Mouse (Mus musculus): Measurements from ENCODE around the gene Pof1b. TPM values are rescaled to one million over a fixed set of nuclear protein-coding genes. Genes with fewer than 3 reads are reported as not detected.

Gene Pof1b
- 0.17 and 0.24 TPM in 2 replicates for polyA plus RNA-seq (2016; fragmentation: Nextera tagmentation; extraction: Ambion mirVana)

DNA sequence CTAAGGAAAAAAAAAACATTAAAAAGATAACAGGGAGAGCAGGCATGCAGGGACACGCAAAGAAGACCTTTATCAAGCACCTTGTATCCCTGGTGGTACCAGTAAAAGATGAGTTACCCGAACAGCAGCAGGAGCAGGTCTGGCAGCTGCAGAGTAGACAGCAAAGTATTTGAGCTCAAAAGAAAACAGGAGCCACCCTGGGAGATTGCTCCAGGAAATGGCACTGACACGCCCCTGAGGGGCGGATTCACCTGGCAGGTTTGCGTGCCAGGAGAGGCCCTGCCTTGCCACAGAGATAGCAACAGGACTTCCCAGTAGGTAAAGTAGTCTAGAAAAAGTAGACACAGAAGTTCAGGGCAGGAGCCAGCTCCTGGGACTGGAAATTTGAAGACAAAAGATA is at the start of gene Pof1b:
Gene Pof1b (minus strand): TSS at position 144 of the 400 bp plus-strand sequence.
- ATAC-seq (ENCODE audit: low FRiP score, low read depth): no peak
- Histone ChIP-seq H3K4me1 (no peaks in the 10 kb centered on the region), H3K27ac (replicated peaks) (no peak within 1 kb of the TSS), H3K9ac (replicated peaks) (no peak within 1 kb of the TSS), H3K9me3 (no peaks in the 10 kb centered on the region), H3K4me2 (replicated peaks) (no peak within 1 kb of the TSS), H3K4me3 (no peak within 1 kb of the TSS), H3K36me3 (no peaks in the 10 kb centered on the region), H3K27me3 (no peaks in the 10 kb centered on the region)
- 73% methylated on average over 5 of the region's 5 CpGs for WGBS

DNA sequence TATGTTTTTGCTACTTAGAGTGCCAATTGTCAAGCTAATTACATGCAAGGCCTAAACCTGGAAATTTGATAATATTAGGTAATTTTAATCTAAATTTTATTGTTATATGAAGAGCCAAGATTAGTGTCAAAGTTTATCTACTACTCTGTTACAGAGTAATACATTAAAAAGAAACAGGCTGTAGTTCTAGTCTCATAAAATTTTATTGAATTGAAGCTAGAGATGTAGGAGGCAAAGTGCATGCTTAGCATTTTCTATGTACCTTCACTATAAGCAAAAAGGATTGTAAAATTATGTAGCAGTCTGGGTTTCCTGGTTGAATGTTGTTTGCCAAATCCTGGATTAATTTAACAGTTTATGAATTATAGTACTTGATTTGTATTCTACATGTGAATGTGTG is 18.1 kb upstream of the Pof1b start:
- H3K4me2 ChIP-seq (replicated peaks): no peak overlapping the region
- ATAC-seq (ENCODE audit: low FRiP score, low read depth): no peak
- no peaks in the 10 kb centered on the region for H3K9me3 ChIP-seq
- H3K9ac ChIP-seq (replicated peaks): no peak overlapping the region
- no peaks in the 10 kb centered on the region for H3K4me1 ChIP-seq
- no peaks in the 10 kb centered on the region for H3K36me3 ChIP-seq
- no peak overlapping the region for H3K4me3 ChIP-seq
- H3K27me3 ChIP-seq: no peaks in the 10 kb centered on the region
- H3K27ac ChIP-seq (replicated peaks): no peak overlapping the region

DNA sequence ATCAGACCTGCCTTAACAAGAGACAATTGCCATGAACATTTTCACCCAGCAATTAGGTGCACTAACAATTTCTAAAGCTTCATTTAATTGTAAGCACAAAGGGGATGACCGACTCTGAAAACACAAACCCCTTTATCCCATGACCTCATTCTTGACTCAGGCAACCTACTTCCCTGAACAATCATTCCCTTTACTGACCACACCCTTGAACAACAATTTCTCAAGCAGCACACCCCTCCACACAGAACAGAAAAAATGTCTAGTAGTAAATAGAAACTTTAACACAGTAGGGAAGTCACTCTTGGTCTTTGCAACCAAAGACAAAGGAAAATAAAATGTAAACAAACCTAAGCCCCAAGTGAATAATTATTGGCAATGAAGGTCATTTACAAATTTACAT is 4.1 kb downstream of the Pof1b start:
- no peak for ATAC-seq (ENCODE audit: low FRiP score, low read depth)
- no peak overlapping the region for H3K4me2 ChIP-seq (replicated peaks)
- H3K9ac ChIP-seq (replicated peaks): no peak overlapping the region
- H3K4me3 ChIP-seq: no peak overlapping the region
- 71% methylated on average over 1 of the region's 1 CpGs for WGBS
- no peaks in the 10 kb centered on the region for H3K9me3 ChIP-seq
- no peaks in the 10 kb centered on the region for H3K4me1 ChIP-seq
- no peaks in the 10 kb centered on the region for H3K27me3 ChIP-seq
- H3K36me3 ChIP-seq: no peaks in the 10 kb centered on the region
- no peak overlapping the region for H3K27ac ChIP-seq (replicated peaks)

DNA sequence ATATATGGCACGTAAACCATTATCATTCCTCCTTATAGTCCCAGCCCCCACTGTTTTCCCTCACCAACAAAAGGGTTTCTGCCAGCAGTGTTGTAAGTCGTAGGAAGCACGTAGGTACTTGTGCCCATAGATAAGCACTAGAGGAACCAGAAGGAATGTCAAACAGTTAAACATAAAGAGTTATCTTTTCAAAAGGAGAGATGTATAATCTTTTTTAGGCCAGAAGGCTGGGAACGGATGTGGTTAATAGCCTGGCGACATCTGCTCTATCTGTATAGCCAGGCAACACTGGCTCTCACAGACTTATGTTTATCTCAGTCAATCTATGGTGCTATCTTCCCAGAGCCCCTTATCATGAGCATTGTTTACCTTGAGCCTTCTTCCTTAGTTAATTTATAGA is 17.8 kb downstream of the Pof1b start:
- Histone ChIP-seq H3K4me1 (no peaks in the 10 kb centered on the region), H3K27me3 (no peaks in the 10 kb centered on the region), H3K36me3 (no peaks in the 10 kb centered on the region), H3K27ac (replicated peaks) (no peak overlapping the region), H3K4me2 (replicated peaks) (no peak overlapping the region), H3K9me3 (no peaks in the 10 kb centered on the region), H3K4me3 (no peak overlapping the region), H3K9ac (replicated peaks) (no peak overlapping the region)
- 75% methylated on average over 5 of the region's 5 CpGs for WGBS
- no peak for ATAC-seq (ENCODE audit: low FRiP score, low read depth)

DNA sequence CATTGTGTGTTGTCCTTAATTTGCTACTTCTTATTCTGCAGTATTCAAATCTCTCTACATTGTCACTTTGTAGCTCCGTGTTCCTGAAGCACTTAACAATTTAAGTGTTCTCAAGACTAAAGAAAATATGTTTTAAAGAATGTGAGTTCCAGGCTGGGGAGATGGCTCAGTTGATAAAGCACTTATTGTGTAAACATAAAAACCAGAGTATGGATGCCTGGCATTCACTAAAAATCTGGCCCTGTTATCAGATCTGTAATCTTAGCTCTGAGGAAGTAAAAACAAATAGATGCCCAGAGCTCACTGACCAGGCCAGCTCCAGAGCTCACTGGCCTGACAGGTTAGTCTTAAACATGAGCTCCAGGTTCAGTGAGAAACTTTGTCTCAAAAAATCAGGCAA is 22.9 kb downstream of the Pof1b start:
- Histone ChIP-seq H3K27me3 (no peaks in the 10 kb centered on the region), H3K27ac (replicated peaks) (no peak overlapping the region), H3K4me3 (no peak overlapping the region), H3K4me1 (no peaks in the 10 kb centered on the region), H3K4me2 (replicated peaks) (no peak overlapping the region), H3K36me3 (no peaks in the 10 kb centered on the region), H3K9ac (replicated peaks) (no peak overlapping the region), H3K9me3 (no peaks in the 10 kb centered on the region)
- no peak for ATAC-seq (ENCODE audit: low FRiP score, low read depth)
- WGBS: 74% methylated on average over 1 of the region's 1 CpGs

DNA sequence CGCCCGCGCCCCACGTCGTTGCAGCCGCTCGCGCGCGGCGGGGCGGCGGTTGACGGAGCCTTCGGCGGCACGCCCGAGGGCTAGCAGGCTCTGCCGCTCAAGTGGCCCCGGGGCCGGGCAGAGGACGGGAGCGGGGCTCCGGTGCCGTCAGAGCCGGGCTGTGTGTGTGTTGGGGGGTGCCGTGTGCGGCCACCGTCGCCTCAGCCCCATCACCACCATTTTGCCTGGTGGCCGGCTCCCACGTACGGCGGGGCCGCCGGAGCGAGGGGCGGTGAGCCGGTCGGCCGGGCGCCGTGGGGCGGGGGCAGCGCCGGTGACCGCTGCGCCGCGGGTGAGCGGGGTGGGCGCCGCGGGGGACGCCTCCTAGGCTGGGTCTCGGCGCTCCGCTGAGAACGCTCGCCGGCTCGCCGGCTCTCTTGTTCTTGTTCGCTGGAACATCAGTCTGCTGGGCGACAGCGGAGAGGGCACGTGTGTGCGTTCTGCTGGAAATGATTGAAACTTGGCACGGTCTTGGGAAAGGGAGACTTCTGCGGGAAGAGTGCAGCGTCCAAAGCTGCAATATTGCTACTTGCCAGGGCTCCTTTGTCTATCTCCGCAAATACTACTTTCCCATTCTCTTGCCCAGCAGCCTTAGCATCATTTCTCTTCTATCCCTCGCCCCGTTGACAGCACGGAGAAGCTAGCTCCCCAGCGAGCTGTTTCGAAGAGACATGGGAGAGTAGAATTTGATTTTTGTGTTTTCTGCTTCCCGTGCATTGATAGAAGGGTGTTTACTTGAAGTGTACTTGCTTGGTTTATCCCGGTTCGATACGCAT is 96.9 kb downstream of the Pof1b start:
- peak overlapping the region; percentile 46 for H3K4me2 ChIP-seq (replicated peaks)
- peak overlapping the region; percentile 83 for H3K9ac ChIP-seq (replicated peaks)
- no peaks in the 10 kb centered on the region for H3K4me1 ChIP-seq
- H3K9me3 ChIP-seq: no peaks in the 10 kb centered on the region
- H3K36me3 ChIP-seq: no peaks in the 10 kb centered on the region
- ATAC-seq (ENCODE audit: low FRiP score, low read depth): peak; percentile 72
- peak overlapping the region; percentile 65 for H3K4me3 ChIP-seq
- H3K27ac ChIP-seq (replicated peaks): peak overlapping the region; percentile 90
- WGBS: 27% methylated on average over 58 of the region's 81 CpGs
- no peaks in the 10 kb centered on the region for H3K27me3 ChIP-seq

DNA sequence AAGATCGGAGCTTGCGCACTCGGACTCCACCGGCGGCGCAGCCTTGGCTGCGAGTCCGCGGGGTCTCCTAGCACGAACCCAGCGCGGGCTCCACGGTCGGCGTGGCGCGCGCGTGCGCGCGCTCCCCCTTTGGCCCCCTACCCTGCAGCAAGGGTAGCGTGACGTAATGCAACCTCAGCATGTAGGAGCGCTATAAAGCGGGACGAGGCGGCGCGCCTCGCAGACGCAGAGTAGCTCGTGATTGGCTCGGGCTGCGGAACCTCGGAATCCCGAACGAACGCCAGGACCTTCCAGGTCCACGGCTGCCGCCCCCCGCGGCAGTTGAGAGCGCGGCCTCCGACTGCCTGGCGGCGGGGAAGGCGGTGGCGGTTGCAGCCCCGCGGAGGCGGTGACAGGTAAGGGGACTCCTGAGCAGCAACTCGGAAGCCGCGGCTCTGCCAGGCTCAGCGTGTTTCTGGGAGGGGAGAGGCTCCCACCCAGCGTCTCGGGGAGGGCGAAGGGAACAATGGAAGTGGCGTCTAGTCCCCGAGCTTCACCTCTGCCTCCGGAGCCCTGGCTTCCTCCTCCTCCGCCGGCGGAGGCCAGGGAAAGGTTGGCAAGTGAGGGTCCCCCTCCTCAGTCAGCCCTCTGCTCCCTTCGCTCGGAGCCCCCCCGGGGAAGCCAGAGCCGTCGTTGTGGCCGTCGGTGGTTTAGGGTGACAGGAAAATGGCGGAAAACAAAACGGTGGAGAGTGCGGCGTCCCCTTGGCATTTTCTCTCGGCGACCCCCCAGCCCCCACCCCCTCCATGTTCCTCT is 97.7 kb downstream of the Pof1b start, which contains the start of gene Zfp711:
Gene Zfp711 (plus strand): TSS at position 16 of the 795 bp plus-strand sequence.
- peak within 1 kb of the TSS; percentile 65 for H3K4me3 ChIP-seq
- H3K4me1 ChIP-seq: no peaks in the 10 kb centered on the region
- ATAC-seq (ENCODE audit: low FRiP score, low read depth): peak; percentile 98
- no peaks in the 10 kb centered on the region for H3K27me3 ChIP-seq
- H3K9me3 ChIP-seq: no peaks in the 10 kb centered on the region
- peak within 1 kb of the TSS; percentile 46 for H3K4me2 ChIP-seq (replicated peaks)
- peak within 1 kb of the TSS; percentile 83 for H3K9ac ChIP-seq (replicated peaks)
- H3K27ac ChIP-seq (replicated peaks): peak within 1 kb of the TSS; percentile 90
- no peaks in the 10 kb centered on the region for H3K36me3 ChIP-seq
- 26% methylated on average over 62 of the region's 79 CpGs for WGBS

Other genes with a start within 250 kb of the Pof1b start
- gene 2010106E10Rik, start 203.4 kb downstream of the Pof1b start, polyA plus RNA-seq (2016; fragmentation: Nextera tagmentation; extraction: Ambion mirVana): not detected in 2 replicates
- gene Zfp711, start 98.1 kb downstream of the Pof1b start, polyA plus RNA-seq (2016; fragmentation: Nextera tagmentation; extraction: Ambion mirVana): 29.0 and 29.8 TPM in 2 replicates

All from midbrain, embryonic 12.5 days (tissue).